Mouse (Mus musculus): ENCODE results near the gene Csdc2.

- peak; percentile 27 for TF ChIP-seq POLR2A (IDR thresholded peaks at IDR 0.05; ENCODE audit: insufficient read length, low read depth)
- TF ChIP-seq MYOD1 (IDR thresholded peaks at IDR 0.05; ENCODE audit: control insufficient read depth in 1 of 3, insufficient read length in 2 of 3, low read depth in 2 of 3) = no peak
- TF ChIP-seq E2F4 (IDR thresholded peaks at IDR 0.05; ENCODE audit: insufficient read depth) = no peak
- TF ChIP-seq POLR2AphosphoS2 (IDR thresholded peaks at IDR 0.05; ENCODE audit: insufficient read length, low read depth) = peak; percentile 75
- no peak for TF ChIP-seq TCF12 (IDR thresholded peaks at IDR 0.05; ENCODE audit: insufficient read depth, poor library complexity, severe bottlenecking)
- no peak for TF ChIP-seq CEBPB (IDR thresholded peaks at IDR 0.05; ENCODE audit: insufficient read depth, poor library complexity, severe bottlenecking)
- no peak for TF ChIP-seq MAX (IDR thresholded peaks at IDR 0.05; ENCODE audit: low read depth)
- no peak for TF ChIP-seq SRF (IDR thresholded peaks at IDR 0.05; ENCODE audit: control insufficient read depth, insufficient read length, low read depth)
- TF ChIP-seq MYOG (IDR thresholded peaks at IDR 0.05; ENCODE audit: control insufficient read depth in 1 of 3, insufficient read depth in 1 of 3, insufficient read length in 2 of 3, low read depth in 2 of 3) = no peak
- no peak for TF ChIP-seq REST (IDR thresholded peaks at IDR 0.05; ENCODE audit: insufficient read depth, insufficient read length)
Measured at GRCm38 (mm10) chr15:81914668-81915067, 21.9 kb upstream of the Csdc2 start.
